16 mouse cellular contexts compared by ENCODE assay signal in the genomic region with DNA sequence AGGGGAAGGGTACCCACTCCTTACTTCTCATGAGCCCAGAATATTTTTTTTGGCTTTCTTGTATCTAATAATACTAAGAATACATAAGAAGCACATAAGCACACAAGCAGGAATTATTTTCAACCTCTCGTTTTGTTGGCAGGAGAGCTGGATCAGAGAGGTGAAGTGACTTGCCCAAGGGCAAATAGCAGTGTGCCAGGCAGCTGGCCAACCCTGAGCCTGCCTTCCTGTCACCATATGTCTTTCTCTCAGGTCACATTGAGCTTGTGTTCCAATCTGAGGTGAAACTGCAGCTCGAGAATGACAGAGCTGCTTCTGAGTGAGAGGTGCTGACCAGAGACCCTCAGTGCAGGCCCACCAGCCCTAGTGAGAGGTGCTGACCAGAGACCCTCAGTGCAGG. TPM values are rescaled to one million over a fixed set of nuclear protein-coding genes. Genes with fewer than 3 reads are reported as not detected.
A peak's percentile ranks its signal among the peaks of the same experiment; 100 is the strongest.
DNase-seq lines count a peak whose midpoint lies in the region; ATAC-seq and TF ChIP-seq lines count a peak whose summit lies in the region.
"Had no signal": no experiment of that assay in that cellular context is flagged by ENCODE, and none has a peak within 500 bp of the region (broad histone marks: within the 10 kb centered on the region; RNA-seq: fewer than 3 reads in every experiment).

No protein-coding gene starts in this region.

- no peak for TF ChIP-seq CTCF in hindbrain, postnatal 0 days (IDR thresholded peaks at IDR 0.05; ENCODE audit: low read depth)

- DNase-seq in hindbrain, postnatal 0 days (ENCODE audit: low spot score): no peak
- DNase-seq in 3T3-L1 (ENCODE audit: low read depth, low spot score): peak; percentile 24
- peak; percentile 41 to 66 for DNase-seq in adrenal gland, postnatal 36 days
- DNase-seq in cerebellum, adult 9-11 months: peak; percentile 66
- DNase-seq in lung, adult 18-20 months: no peak
- no peak for DNase-seq in urinary bladder, postnatal 14 days (ENCODE audit: low spot score)
- no peak for DNase-seq in Muller cell, postnatal 12 days (ENCODE audit: inconsistent ontology term)
- DNase-seq: B cell, adult 2 months; heart, postnatal 4 days; right cerebral cortex, postnatal 4 days had no signal

- H3K4me3 ChIP-seq in hindbrain, postnatal 0 days (ENCODE audit: low read length): no peak overlapping the region
- H3K4me3 ChIP-seq in hindbrain, embryonic 16.5 days (ENCODE audit: low read length): no peak overlapping the region
- H3K4me3 ChIP-seq: heart, embryonic 12.5 days; lung, embryonic 15.5 days had no signal

- no peak overlapping the region for H3K27ac ChIP-seq in hindbrain, postnatal 0 days
- H3K27ac ChIP-seq in hindbrain, embryonic 16.5 days (ENCODE audit: low read depth, low read length): no peak overlapping the region
- H3K27ac ChIP-seq: lung, embryonic 15.5 days had no signal

- no peak overlapping the region for H3K9ac ChIP-seq in hindbrain, postnatal 0 days (replicated peaks; ENCODE audit: low read length)
- H3K9ac ChIP-seq in hindbrain, embryonic 16.5 days (ENCODE audit: low read depth, low read length): no peak overlapping the region
- H3K9ac ChIP-seq: heart, embryonic 12.5 days; lung, embryonic 15.5 days had no signal

- H3K27me3 ChIP-seq in hindbrain, postnatal 0 days (ENCODE audit: insufficient read depth, low read length): no peaks in the 10 kb centered on the region
- no peaks in the 10 kb centered on the region for H3K27me3 ChIP-seq in hindbrain, embryonic 16.5 days (replicated peaks; ENCODE audit: control insufficient read depth, insufficient read depth, low read length)
- H3K27me3 ChIP-seq: lung, embryonic 15.5 days had no signal

- 0 out of 2 replicates have a peak, but pooled peaks cover 3% of the 10 kb centered on the region for H3K4me1 ChIP-seq in hindbrain, postnatal 0 days (ENCODE audit: insufficient read depth, low read length)
- H3K4me1 ChIP-seq in hindbrain, embryonic 16.5 days (ENCODE audit: control insufficient read depth, insufficient read depth, low read depth, low read length): peaks cover 2% of the 10 kb centered on the region; the same call in 1 of the 2 replicates

- 0 out of 2 replicates have a peak, but pooled peaks have one; percentile 21 for ATAC-seq in hindbrain, postnatal 0 days
- no peak for ATAC-seq in hindbrain, embryonic 16.5 days
- ATAC-seq: inflammation-experienced regulatory T-cells, adult 6 months; midbrain, embryonic 16.5 days had no signal

- 46% methylated on average over 2 of the region's 2 CpGs for WGBS in hindbrain, postnatal 0 days
- WGBS in hindbrain, embryonic 16.5 days: 62% methylated on average over 2 of the region's 2 CpGs

- no peaks in the 10 kb centered on the region for H3K9me3 ChIP-seq in hindbrain, postnatal 0 days (ENCODE audit: low read length)
- no peaks in the 10 kb centered on the region for H3K9me3 ChIP-seq in hindbrain, embryonic 16.5 days (ENCODE audit: control insufficient read depth, low read length)
- H3K9me3 ChIP-seq: heart, embryonic 12.5 days; lung, embryonic 15.5 days had no signal

- H3K36me3 ChIP-seq in hindbrain, postnatal 0 days (ENCODE audit: insufficient read depth, low read length): no peaks in the 10 kb centered on the region
- no peaks in the 10 kb centered on the region for H3K36me3 ChIP-seq in hindbrain, embryonic 16.5 days (ENCODE audit: control insufficient read depth, insufficient read depth, low read length)
- H3K36me3 ChIP-seq: heart, embryonic 12.5 days; lung, embryonic 15.5 days had no signal

- H3K4me2 ChIP-seq in hindbrain, postnatal 0 days (ENCODE audit: low read depth, low read length): no peak overlapping the region
- no peak overlapping the region for H3K4me2 ChIP-seq in hindbrain, embryonic 16.5 days (ENCODE audit: low read length)
- H3K4me2 ChIP-seq: heart, embryonic 12.5 days; liver, embryonic 11.5 days; lung, embryonic 15.5 days had no signal

RNA-seq across cellular contexts. Expression of gene Galnt16, which starts 15.8 kb away (rescaled TPM):
- 67.9 and 72.1 TPM in 2 replicates for total RNA-seq in hindbrain, postnatal 0 days (2014; rRNA removed)
- polyA plus RNA-seq in hindbrain, postnatal 0 days (2015; fragmentation: Nextera tagmentation; extraction: Ambion mirVana): 26.5 and 28.2 TPM in 2 replicates
- 34.0 and 35.9 TPM in 2 replicates for polyA plus RNA-seq in hindbrain, embryonic 16.5 days (2015; fragmentation: Nextera tagmentation; extraction: Ambion mirVana)
- 1 to 10 TPM; 7.1 to 8.8 TPM for total RNA-seq in adrenal gland, postnatal 36 days (2021)

Comparison
In these comparisons a context has a peak if more than half of its experiments do, and no peak if none do; other contexts are left out.
1. DNase-seq: peak in 3T3-L1 (single experiment), adrenal gland, postnatal 36 days (2 of 2) and cerebellum, adult 9-11 months (single experiment); none in hindbrain, postnatal 0 days (single experiment), lung, adult 18-20 months (0 of 2), urinary bladder, postnatal 14 days (single experiment) and Muller cell, postnatal 12 days (single experiment).